Mouse (Mus musculus) lung, adult 2 months (tissue): ENCODE results near the gene Galnt18.

Source experiments
- CTCF ChIP-seq: fragments of 200-500 bp; IDR thresholded peaks from 2 replicates; pipeline ENCODE4 v1.5.1; 2011; ENCODE audit warnings: mild to moderate bottlenecking, low read length, control low read depth; ENCODE audit not compliant: insufficient read depth
- POLR2A ChIP-seq: fragments of 200-500 bp; IDR thresholded peaks from 2 replicates; pipeline ENCODE4 v1.6.1; 2011; ENCODE audit warnings: low read depth, mild to moderate bottlenecking, control low read depth, low read length, borderline replicate concordance; ENCODE audit errors: extremely low read depth

DNA sequence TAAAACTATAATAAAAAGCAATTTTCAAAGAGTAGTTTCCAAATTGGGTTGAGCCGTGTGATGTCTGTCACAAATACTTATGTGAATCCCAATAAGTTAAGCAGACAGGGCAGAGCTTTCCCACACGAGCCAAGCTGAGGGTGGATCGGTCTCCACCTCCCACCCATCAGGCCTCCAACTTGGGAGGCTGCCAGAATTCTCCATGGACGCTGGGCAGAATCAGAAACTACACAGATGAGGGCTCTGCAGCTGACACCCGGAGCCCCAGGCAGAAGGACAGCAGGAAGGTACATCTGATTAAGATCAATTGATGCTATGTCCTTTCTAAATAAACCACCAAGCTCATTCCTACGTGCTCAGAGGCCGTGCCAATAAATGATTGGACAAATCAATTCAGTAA lies 42.4 kb downstream of the Galnt18 start:
- no peak for TF ChIP-seq POLR2A
- no peak for TF ChIP-seq CTCF
